Mouse (Mus musculus): ENCODE data around the gene Mei1. TPM values are rescaled to one million over a fixed set of nuclear protein-coding genes. Genes with fewer than 3 reads are reported as not detected.

The Mei1 gene
- polyA plus RNA-seq, 1 experiment from 2014 or later = not detected

GRCm38 (mm10) chr15:82148510-82148911, 78.7 kb downstream of the Mei1 start:
- in situ Hi-C loops (cut with MboI; ENCODE audit: low pct_unique_long_range_greater_than_20kb) = no loop called here
- CTCF ChIA-PET = interaction anchor here (2.0 kb wide), 1 partner anchor 17 kb away, joined by 8 read pairs; no protein-coding TSS in a partner anchor
- TF ChIP-seq CTCF (IDR thresholded peaks at IDR 0.05) = no peak
- ATAC-seq (no peak), DNase-seq (ENCODE audit: low read depth, low spot score) (no peak)
- no peaks in the 10 kb centered on the region for H3K27me3 ChIP-seq
- POLR2A ChIA-PET = interaction anchor here (1.1 kb wide), 1 partner anchor 28 kb away, joined by 3 read pairs; no protein-coding TSS in a partner anchor

GRCm38 (mm10) chr15:82150042-82150441, 80.2 kb downstream of the Mei1 start:
- ATAC-seq (no peak), DNase-seq (ENCODE audit: low read depth, low spot score) (no peak)
- ChIA-PET POLR2A (no interaction called here), CTCF (interaction anchor here (2.0 kb wide), 1 partner anchor 15 kb away, joined by 8 read pairs; no protein-coding TSS in a partner anchor)
- TF ChIP-seq CTCF (IDR thresholded peaks at IDR 0.05) = no peak
- H3K27me3 ChIP-seq = no peaks in the 10 kb centered on the region
- in situ Hi-C loops (cut with MboI; ENCODE audit: low pct_unique_long_range_greater_than_20kb) = no loop called here

- in situ Hi-C loops (cut with MboI; ENCODE audit: low pct_unique_long_range_greater_than_20kb) = no loop called here
- no peak for DNase-seq (ENCODE audit: low read depth, low spot score)
- no peaks in the 10 kb centered on the region for H3K27me3 ChIP-seq
- no peak for ATAC-seq
- no peak for TF ChIP-seq CTCF (IDR thresholded peaks at IDR 0.05)
- CTCF ChIA-PET = interaction anchor here (1.5 kb wide), 1 partner anchor 15 kb away, joined by 4 read pairs; no protein-coding TSS in a partner anchor
- POLR2A ChIA-PET = interaction anchor here (0.7 kb wide), 1 partner anchor 9 kb away, joined by 10 read pairs; no protein-coding TSS in a partner anchor
These were observed 81.4 kb downstream of the Mei1 start for GRCm38 (mm10) chr15:82151176-82151575.

GRCm38 (mm10) chr15:82152022-82152421, 82.2 kb downstream of the Mei1 start:
- ATAC-seq (no peak), DNase-seq (ENCODE audit: low read depth, low spot score) (no peak)
- in situ Hi-C loops (cut with MboI; ENCODE audit: low pct_unique_long_range_greater_than_20kb) = no loop called here
- CTCF ChIA-PET = interaction anchor here (1.5 kb wide), 1 partner anchor 14 kb away, joined by 4 read pairs; no protein-coding TSS in a partner anchor
- POLR2A ChIA-PET = interaction anchor here (0.7 kb wide), 1 partner anchor 10 kb away, joined by 10 read pairs; no protein-coding TSS in a partner anchor
- no peaks in the 10 kb centered on the region for H3K27me3 ChIP-seq
- no peak for TF ChIP-seq CTCF (IDR thresholded peaks at IDR 0.05)

- TF ChIP-seq CTCF (IDR thresholded peaks at IDR 0.05) = no peak
- in situ Hi-C loops (cut with MboI; ENCODE audit: low pct_unique_long_range_greater_than_20kb) = no loop called here
- no peak for DNase-seq (ENCODE audit: low read depth, low spot score)
- CTCF ChIA-PET = interaction anchor here (1.5 kb wide), 1 partner anchor 14 kb away, joined by 4 read pairs; no protein-coding TSS in a partner anchor
- H3K27me3 ChIP-seq = no peaks in the 10 kb centered on the region
- ATAC-seq = no peak
- POLR2A ChIA-PET = no interaction called here
These were observed 82.6 kb downstream of the Mei1 start for GRCm38 (mm10) chr15:82152435-82152834.

- CTCF ChIA-PET = interaction anchor here (1.6 kb wide), 1 partner anchor 17 kb away, joined by 3 read pairs; no protein-coding TSS in a partner anchor
- no peaks in the 10 kb centered on the region for H3K27me3 ChIP-seq
- ATAC-seq (no peak), DNase-seq (ENCODE audit: low read depth, low spot score) (no peak)
- no peak for TF ChIP-seq CTCF (IDR thresholded peaks at IDR 0.05)
- in situ Hi-C loops (cut with MboI; ENCODE audit: low pct_unique_long_range_greater_than_20kb) = no loop called here
- POLR2A ChIA-PET = no interaction called here
These were observed 86.5 kb downstream of the Mei1 start for GRCm38 (mm10) chr15:82156298-82156697.

GRCm38 (mm10) chr15:82156902-82157301, 87.1 kb downstream of the Mei1 start:
- ChIA-PET CTCF (interaction anchor here (0.9 to 1.6 kb wide), 2 partner anchors 12 to 18 kb away, joined by 3 to 4 read pairs; no protein-coding TSS in a partner anchor), POLR2A (no interaction called here)
- DNase-seq (ENCODE audit: low read depth, low spot score) = no peak
- TF ChIP-seq CTCF (IDR thresholded peaks at IDR 0.05) = no peak
- ATAC-seq = no peak
- in situ Hi-C loops (cut with MboI; ENCODE audit: low pct_unique_long_range_greater_than_20kb) = no loop called here
- no peaks in the 10 kb centered on the region for H3K27me3 ChIP-seq

- ChIA-PET CTCF (no interaction called here), POLR2A (no interaction called here)
- DNase-seq (ENCODE audit: low read depth, low spot score) (no peak), ATAC-seq (no peak)
- in situ Hi-C loops (cut with MboI; ENCODE audit: low pct_unique_long_range_greater_than_20kb) = no loop called here
- no peak for TF ChIP-seq CTCF (IDR thresholded peaks at IDR 0.05)
- H3K27me3 ChIP-seq = no peaks in the 10 kb centered on the region
These were observed 88.6 kb downstream of the Mei1 start for GRCm38 (mm10) chr15:82158243-82159035.

- DNase-seq (ENCODE audit: low read depth, low spot score) = no peak
- no peak for TF ChIP-seq CTCF (IDR thresholded peaks at IDR 0.05)
- ChIA-PET POLR2A (no interaction called here), CTCF (interaction anchor here (1.3 kb wide), 1 partner anchor 78 kb away, joined by 3 read pairs; no protein-coding TSS in a partner anchor)
- in situ Hi-C loops (cut with MboI; ENCODE audit: low pct_unique_long_range_greater_than_20kb) = no loop called here
- ATAC-seq = no peak
- no peaks in the 10 kb centered on the region for H3K27me3 ChIP-seq
These were observed 89.7 kb downstream of the Mei1 start for GRCm38 (mm10) chr15:82159471-82159870.

GRCm38 (mm10) chr15:82160731-82161640, 91.2 kb downstream of the Mei1 start:
- H3K27me3 ChIP-seq = no peaks in the 10 kb centered on the region
- ChIA-PET CTCF (interaction anchor here (0.9 to 1.3 kb wide), 3 partner anchors 20 to 76 kb away, joined by 3 read pairs; no protein-coding TSS in a partner anchor), POLR2A (interaction anchor here (0.6 kb wide), 1 partner anchor 9 kb away, joined by 6 read pairs; no protein-coding TSS in a partner anchor)
- in situ Hi-C loops (cut with MboI; ENCODE audit: low pct_unique_long_range_greater_than_20kb) = no loop called here
- no peak for TF ChIP-seq CTCF (IDR thresholded peaks at IDR 0.05)
- ATAC-seq = peak; percentile 23
- DNase-seq (ENCODE audit: low read depth, low spot score) = no peak

Measured in Patski (cell line).